Mouse (Mus musculus) heart, embryonic 16.5 days (tissue): ENCODE data around the gene Tspyl3. TPM values are rescaled to one million over a fixed set of nuclear protein-coding genes. Genes with fewer than 3 reads are reported as not detected.

ENCODE experiments used
- ATAC-seq: fragments of 200-750 bp; cut with Nextera tagmentation; replicated peaks from 2 replicates; pipeline ENCODE4 v1.8.0; 2017; ENCODE audit warnings: moderate number of reproducible peaks; ENCODE audit not compliant: insufficient read depth, low FRiP score; ENCODE audit errors: extremely low read depth
- H3K27ac ChIP-seq: fragments of 300-500 bp; sonication (generic); 2 replicates; pipeline ENCODE4 v1.5.1; 2014; ENCODE audit warnings: mild to moderate bottlenecking, low read length, control low read depth, moderate library complexity
- H3K27me3 ChIP-seq: fragments of 300-500 bp; sonication (generic); 2 replicates; pipeline ENCODE4 v1.6.1; 2014; ENCODE audit warnings: low read length, mixed read lengths; ENCODE audit not compliant: control insufficient read depth, insufficient read depth
- H3K36me3 ChIP-seq: fragments of 300-500 bp; sonication (generic); 2 replicates; pipeline ENCODE4 v1.6.1; 2014; ENCODE audit not compliant: control insufficient read depth, insufficient read depth
- H3K4me1 ChIP-seq: fragments of 300-500 bp; sonication (generic); 2 replicates; pipeline ENCODE4 v1.6.1; 2014; ENCODE audit warnings: low read length, mixed read lengths; ENCODE audit not compliant: control insufficient read depth, insufficient read depth
- H3K4me2 ChIP-seq: fragments of 300-500 bp; sonication (generic); 2 replicates; pipeline ENCODE4 v1.6.1; 2014; ENCODE audit warnings: low read depth, mild to moderate bottlenecking, control low read depth, low read length
- H3K4me3 ChIP-seq: fragments of 300-500 bp; sonication (generic); 2 replicates; pipeline ENCODE4 v1.5.1; 2014; ENCODE audit warnings: mild to moderate bottlenecking, control low read depth, low read length
- H3K9ac ChIP-seq: fragments of 300-500 bp; sonication (generic); 2 replicates; pipeline ENCODE4 v1.6.1; 2014; ENCODE audit warnings: low read length, control low read depth
- H3K9me3 ChIP-seq: fragments of 300-500 bp; sonication (generic); replicated peaks from 2 replicates; pipeline ENCODE4 v1.6.1; 2016; ENCODE audit warnings: low read length; ENCODE audit not compliant: control insufficient read depth
- WGBS: fragments of 180-500 bp; shearing (Covaris S2); extraction: QIAGEN DNeasy Blood & Tissue Kit; methylation state at CpG from one replicate; pipeline ENCODE4 v1.1.7; 2014; 5-methylcytosine and 5-hydroxymethylcytosine counted together
- polyA plus RNA-seq: library from polyadenylated mRNA; unstranded; fragments of >200 nt; fragmentation: Nextera tagmentation; extraction: Ambion mirVana; gene quantifications from 2 replicates; pipeline ENCODE4 v1.2.1, GENCODE M21; 2015

Gene Tspyl3
- polyA plus RNA-seq, 1 experiment from 2014 or later = 7.5 TPM

DNA sequence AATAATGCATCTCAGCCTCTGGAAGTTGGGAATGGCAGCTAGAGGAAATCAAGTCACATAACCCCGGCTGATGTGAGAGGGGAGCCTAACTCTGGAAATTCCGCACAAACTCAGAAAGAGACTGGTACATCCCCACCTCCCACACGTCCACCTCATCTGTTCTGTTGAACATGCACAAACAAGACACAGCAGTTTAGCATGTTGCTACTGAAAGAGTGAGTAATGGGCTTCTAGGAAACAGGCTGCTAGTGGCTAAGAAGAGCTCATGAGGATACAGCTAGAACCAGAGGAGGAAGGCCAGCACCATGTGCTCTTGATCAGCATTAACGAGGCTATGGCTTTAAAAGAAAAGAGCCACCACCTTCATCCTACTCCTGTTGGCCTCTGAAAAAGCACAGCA is 12.7 kb upstream of the Tspyl3 start:
- WGBS = 65% methylated on average over 4 of the region's 4 CpGs
- no peak for ATAC-seq
- H3K4me1 ChIP-seq = peaks cover 37% of the 10 kb centered on the region
- H3K9me3 ChIP-seq = no peaks in the 10 kb centered on the region
- H3K27ac ChIP-seq = peak overlapping the region; percentile 92
- H3K4me2 ChIP-seq = 0 out of 2 replicates have a peak overlapping the region, but pooled peaks have one; percentile 78
- no peak overlapping the region for H3K4me3 ChIP-seq
- no peaks in the 10 kb centered on the region for H3K27me3 ChIP-seq
- peak overlapping the region; percentile 47; the same call in 1 of the 2 replicates for H3K9ac ChIP-seq
- H3K36me3 ChIP-seq = peaks cover 14% of the 10 kb centered on the region

GRCm38 (mm10) chr2:153237193-153237592 is 12.0 kb upstream of the Tspyl3 start:
- Histone ChIP-seq H3K27me3 (no peaks in the 10 kb centered on the region), H3K36me3 (peaks cover 18% of the 10 kb centered on the region), H3K4me3 (no peak overlapping the region), H3K4me2 (no peak overlapping the region), H3K9ac (no peak overlapping the region), H3K27ac (no peak overlapping the region), H3K9me3 (no peaks in the 10 kb centered on the region), H3K4me1 (peaks cover 30% of the 10 kb centered on the region)
- no peak for ATAC-seq
- WGBS = 71% methylated on average over 4 of the region's 4 CpGs

GRCm38 (mm10) chr2:153228523-153228922 is 3.3 kb upstream of the Tspyl3 start:
- Histone ChIP-seq H3K9ac (0 out of 2 replicates have a peak overlapping the region, but pooled peaks have one; percentile 13), H3K27me3 (no peaks in the 10 kb centered on the region), H3K4me3 (no peak overlapping the region), H3K4me1 (peaks cover 10% of the 10 kb centered on the region), H3K9me3 (no peaks in the 10 kb centered on the region), H3K36me3 (peaks cover 38% of the 10 kb centered on the region), H3K27ac (no peak overlapping the region), H3K4me2 (no peak overlapping the region)
- no peak for ATAC-seq
- 69% methylated on average over 5 of the region's 5 CpGs for WGBS

- no peak for ATAC-seq
These were observed 2.7 kb upstream of the Tspyl3 start for GRCm38 (mm10) chr2:153227959-153228358.

DNA sequence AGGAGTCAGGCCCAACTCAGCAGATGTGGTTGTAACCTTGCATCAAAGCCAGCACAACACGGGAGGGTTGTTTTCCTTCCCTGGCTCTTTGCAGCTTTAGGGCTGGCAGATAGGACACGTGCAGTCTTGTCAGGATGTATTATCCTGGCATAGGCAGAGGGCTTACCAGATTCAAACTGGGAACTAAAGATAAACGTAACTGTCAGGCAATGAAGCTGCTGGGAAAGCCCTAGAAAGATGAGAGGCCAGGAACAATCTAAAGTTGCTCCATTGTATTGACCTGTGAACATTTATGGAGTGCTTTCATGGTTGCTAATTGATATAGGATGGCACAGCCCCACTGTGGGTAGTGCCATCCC is 333 bp upstream of the Tspyl3 start:
- H3K4me1 ChIP-seq = peaks cover 10% of the 10 kb centered on the region
- H3K27me3 ChIP-seq = no peaks in the 10 kb centered on the region
- no peak for ATAC-seq
- 8% methylated on average over 3 of the region's 3 CpGs for WGBS
- H3K36me3 ChIP-seq = peaks cover 17% of the 10 kb centered on the region
- peak overlapping the region; percentile 91 for H3K4me2 ChIP-seq
- H3K4me3 ChIP-seq = peak overlapping the region; percentile 74
- no peak overlapping the region; the same call in 1 of the 2 replicates for H3K27ac ChIP-seq
- H3K9ac ChIP-seq = peak overlapping the region; percentile 89
- no peaks in the 10 kb centered on the region for H3K9me3 ChIP-seq

More at GRCm38 (mm10) chr2:153227959-153228358, 2.7 kb upstream of the Tspyl3 start:
- H3K4me2 ChIP-seq = no peak overlapping the region
- H3K9me3 ChIP-seq = no peaks in the 10 kb centered on the region
- H3K9ac ChIP-seq = no peak overlapping the region
- 55% methylated on average over 4 of the region's 4 CpGs for WGBS
- peaks cover 37% of the 10 kb centered on the region for H3K36me3 ChIP-seq
- no peak overlapping the region for H3K27ac ChIP-seq
- H3K27me3 ChIP-seq = no peaks in the 10 kb centered on the region
- H3K4me1 ChIP-seq = peaks cover 10% of the 10 kb centered on the region
- no peak overlapping the region for H3K4me3 ChIP-seq

DNA sequence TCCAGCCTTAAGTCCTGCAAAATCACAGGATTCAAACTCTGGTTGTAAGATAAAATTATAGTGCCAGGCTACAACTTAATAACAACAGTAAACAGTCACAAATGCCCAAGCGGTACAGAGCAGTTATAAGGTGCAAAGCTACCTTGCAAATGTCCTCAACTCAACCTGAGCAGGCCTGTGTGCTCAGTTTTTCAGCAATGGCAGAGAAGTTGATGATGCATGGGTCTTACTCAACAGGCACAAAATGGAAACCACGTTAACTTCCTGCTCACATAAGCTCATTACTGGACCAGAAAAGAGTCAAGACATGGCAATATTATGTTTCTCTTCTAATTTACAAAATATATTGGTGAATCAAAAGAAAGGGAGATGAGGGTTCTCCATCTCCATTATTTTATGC is 2.7 kb downstream of the Tspyl3 start:
- no peak overlapping the region for H3K4me3 ChIP-seq
- H3K4me1 ChIP-seq = peaks cover 10% of the 10 kb centered on the region
- WGBS = 92% methylated on average over 2 of the region's 2 CpGs
- no peak overlapping the region for H3K9ac ChIP-seq
- no peak for ATAC-seq
- no peak overlapping the region for H3K27ac ChIP-seq
- peaks cover 2% of the 10 kb centered on the region; the same call in 1 of the 2 replicates for H3K36me3 ChIP-seq
- H3K4me2 ChIP-seq = no peak overlapping the region
- no peaks in the 10 kb centered on the region for H3K9me3 ChIP-seq
- no peaks in the 10 kb centered on the region for H3K27me3 ChIP-seq

GRCm38 (mm10) chr2:153222130-153222529 is 3.1 kb downstream of the Tspyl3 start:
- Histone ChIP-seq H3K36me3 (peaks cover 2% of the 10 kb centered on the region; the same call in 1 of the 2 replicates), H3K4me3 (no peak overlapping the region), H3K9me3 (no peaks in the 10 kb centered on the region), H3K27ac (no peak overlapping the region), H3K9ac (no peak overlapping the region), H3K4me2 (no peak overlapping the region), H3K27me3 (no peaks in the 10 kb centered on the region), H3K4me1 (peaks cover 10% of the 10 kb centered on the region)
- no peak for ATAC-seq

- Histone ChIP-seq H3K9ac (no peak overlapping the region), H3K4me2 (no peak overlapping the region), H3K27me3 (no peaks in the 10 kb centered on the region), H3K27ac (no peak overlapping the region), H3K9me3 (no peaks in the 10 kb centered on the region), H3K4me1 (peaks cover 10% of the 10 kb centered on the region), H3K36me3 (no peaks in the 10 kb centered on the region), H3K4me3 (no peak overlapping the region)
- ATAC-seq = no peak
- WGBS = 50% methylated on average over 4 of the region's 4 CpGs
These were observed 3.6 kb downstream of the Tspyl3 start for GRCm38 (mm10) chr2:153221620-153222019.

- WGBS = 64% methylated on average over 3 of the region's 3 CpGs
- Histone ChIP-seq H3K27ac (no peak overlapping the region), H3K9me3 (no peaks in the 10 kb centered on the region), H3K36me3 (no peaks in the 10 kb centered on the region), H3K4me3 (no peak overlapping the region), H3K4me1 (peaks cover 12% of the 10 kb centered on the region), H3K27me3 (no peaks in the 10 kb centered on the region), H3K4me2 (no peak overlapping the region), H3K9ac (no peak overlapping the region)
- ATAC-seq = no peak
These were observed 6.7 kb downstream of the Tspyl3 start for GRCm38 (mm10) chr2:153218516-153218915.
